Mouse (Mus musculus): ENCODE results near the gene Sh3pxd2a. TPM values are rescaled to one million over a fixed set of nuclear protein-coding genes. Genes with fewer than 3 reads are reported as not detected.

Sh3pxd2a gene
- polyA plus RNA-seq, 1 experiment = 13.4 TPM

GRCm38 (mm10) chr19:47221006-47221405 is 243.2 kb downstream of the Sh3pxd2a start:
- Histone ChIP-seq H3K27ac (ENCODE audit: insufficient read depth, low read length) (no peak overlapping the region), H3K4me1 (ENCODE audit: control insufficient read depth, insufficient read depth, low read length) (peaks cover 9% of the 10 kb centered on the region), H3K4me3 (ENCODE audit: insufficient read depth, low read length) (no peak overlapping the region)
- TF ChIP-seq POLR2A (IDR thresholded peaks at IDR 0.05; ENCODE audit: extremely low read depth, insufficient read depth, low read length) = no peak
- no peak for TF ChIP-seq CTCF (IDR thresholded peaks at IDR 0.05; ENCODE audit: extremely low read depth, insufficient read depth, low read length)

- Histone ChIP-seq H3K4me3 (ENCODE audit: insufficient read depth, low read length) (no peak overlapping the region), H3K27ac (ENCODE audit: insufficient read depth, low read length) (no peak overlapping the region), H3K4me1 (ENCODE audit: control insufficient read depth, insufficient read depth, low read length) (peaks cover 10% of the 10 kb centered on the region)
- TF ChIP-seq CTCF (IDR thresholded peaks at IDR 0.05; ENCODE audit: extremely low read depth, insufficient read depth, low read length) (no peak), POLR2A (IDR thresholded peaks at IDR 0.05; ENCODE audit: extremely low read depth, insufficient read depth, low read length) (no peak)
These were observed 244.0 kb downstream of the Sh3pxd2a start for GRCm38 (mm10) chr19:47220232-47220631.

- no peak overlapping the region for H3K4me3 ChIP-seq (ENCODE audit: insufficient read depth, low read length)
- H3K4me1 ChIP-seq (ENCODE audit: control insufficient read depth, insufficient read depth, low read length) = peaks cover 11% of the 10 kb centered on the region
- TF ChIP-seq POLR2A (IDR thresholded peaks at IDR 0.05; ENCODE audit: extremely low read depth, insufficient read depth, low read length) (no peak), CTCF (IDR thresholded peaks at IDR 0.05; ENCODE audit: extremely low read depth, insufficient read depth, low read length) (no peak)
- no peak overlapping the region for H3K27ac ChIP-seq (ENCODE audit: insufficient read depth, low read length)
These were observed 244.6 kb downstream of the Sh3pxd2a start for GRCm38 (mm10) chr19:47219622-47220021.

GRCm38 (mm10) chr19:47216766-47217165 is 247.4 kb downstream of the Sh3pxd2a start:
- Histone ChIP-seq H3K4me3 (ENCODE audit: insufficient read depth, low read length) (no peak overlapping the region), H3K4me1 (ENCODE audit: control insufficient read depth, insufficient read depth, low read length) (peaks cover 8% of the 10 kb centered on the region), H3K27ac (ENCODE audit: insufficient read depth, low read length) (no peak overlapping the region)
- no peak for TF ChIP-seq POLR2A (IDR thresholded peaks at IDR 0.05; ENCODE audit: extremely low read depth, insufficient read depth, low read length)
- no peak for TF ChIP-seq CTCF (IDR thresholded peaks at IDR 0.05; ENCODE audit: extremely low read depth, insufficient read depth, low read length)

- no peak overlapping the region for H3K4me3 ChIP-seq (ENCODE audit: insufficient read depth, low read length)
- H3K27ac ChIP-seq (ENCODE audit: insufficient read depth, low read length) = no peak overlapping the region
- TF ChIP-seq CTCF (IDR thresholded peaks at IDR 0.05; ENCODE audit: extremely low read depth, insufficient read depth, low read length) = no peak
- no peak for TF ChIP-seq POLR2A (IDR thresholded peaks at IDR 0.05; ENCODE audit: extremely low read depth, insufficient read depth, low read length)
- H3K4me1 ChIP-seq (ENCODE audit: control insufficient read depth, insufficient read depth, low read length) = peaks cover 5% of the 10 kb centered on the region; the same call in 1 of the 2 replicates
These were observed 250.7 kb downstream of the Sh3pxd2a start for GRCm38 (mm10) chr19:47213470-47213869.

- Histone ChIP-seq H3K4me1 (ENCODE audit: control insufficient read depth, insufficient read depth, low read length) (peaks cover 5% of the 10 kb centered on the region; the same call in 1 of the 2 replicates), H3K4me3 (ENCODE audit: insufficient read depth, low read length) (no peak overlapping the region), H3K27ac (ENCODE audit: insufficient read depth, low read length) (no peak overlapping the region)
- no peak for TF ChIP-seq POLR2A (IDR thresholded peaks at IDR 0.05; ENCODE audit: extremely low read depth, insufficient read depth, low read length)
- no peak for TF ChIP-seq CTCF (IDR thresholded peaks at IDR 0.05; ENCODE audit: extremely low read depth, insufficient read depth, low read length)
These were observed 251.8 kb downstream of the Sh3pxd2a start for GRCm38 (mm10) chr19:47212401-47212800.

- no peak overlapping the region for H3K4me3 ChIP-seq (ENCODE audit: insufficient read depth, low read length)
- peak overlapping the region; percentile 47; the same call in 1 of the 2 replicates for H3K27ac ChIP-seq (ENCODE audit: insufficient read depth, low read length)
These were observed 252.4 kb downstream of the Sh3pxd2a start for GRCm38 (mm10) chr19:47211609-47212312.

GRCm38 (mm10) chr19:47210432-47210831 is 253.8 kb downstream of the Sh3pxd2a start:
- peaks cover 5% of the 10 kb centered on the region; the same call in 1 of the 2 replicates for H3K4me1 ChIP-seq (ENCODE audit: control insufficient read depth, insufficient read depth, low read length)
- H3K27ac ChIP-seq (ENCODE audit: insufficient read depth, low read length) = no peak overlapping the region
- no peak overlapping the region for H3K4me3 ChIP-seq (ENCODE audit: insufficient read depth, low read length)
- TF ChIP-seq POLR2A (IDR thresholded peaks at IDR 0.05; ENCODE audit: extremely low read depth, insufficient read depth, low read length) (no peak), CTCF (IDR thresholded peaks at IDR 0.05; ENCODE audit: extremely low read depth, insufficient read depth, low read length) (no peak)

More at GRCm38 (mm10) chr19:47211609-47212312, 252.4 kb downstream of the Sh3pxd2a start:
- no peak for TF ChIP-seq POLR2A (IDR thresholded peaks at IDR 0.05; ENCODE audit: extremely low read depth, insufficient read depth, low read length)
- no peak for TF ChIP-seq CTCF (IDR thresholded peaks at IDR 0.05; ENCODE audit: extremely low read depth, insufficient read depth, low read length)
- peaks cover 5% of the 10 kb centered on the region; the same call in 1 of the 2 replicates for H3K4me1 ChIP-seq (ENCODE audit: control insufficient read depth, insufficient read depth, low read length)

Other genes with a start within 250 kb of the Sh3pxd2a start
- 17.7 and 19.5 TPM in 2 replicates for gene Stn1, start 73.1 kb upstream of the Sh3pxd2a start, polyA plus RNA-seq (2012; rRNA removed)
- gene Slk, start 115.3 kb upstream of the Sh3pxd2a start, polyA plus RNA-seq (2012; rRNA removed) = 34.5 and 34.6 TPM in 2 replicates
- gene Col17a1, start 227.7 kb upstream of the Sh3pxd2a start, polyA plus RNA-seq (2012; rRNA removed) = 0.38 and 0.90 TPM in 2 replicates

All from cortical plate, adult 2 months (tissue).